Mouse (Mus musculus): ENCODE data around the gene Spdef.

DNA sequence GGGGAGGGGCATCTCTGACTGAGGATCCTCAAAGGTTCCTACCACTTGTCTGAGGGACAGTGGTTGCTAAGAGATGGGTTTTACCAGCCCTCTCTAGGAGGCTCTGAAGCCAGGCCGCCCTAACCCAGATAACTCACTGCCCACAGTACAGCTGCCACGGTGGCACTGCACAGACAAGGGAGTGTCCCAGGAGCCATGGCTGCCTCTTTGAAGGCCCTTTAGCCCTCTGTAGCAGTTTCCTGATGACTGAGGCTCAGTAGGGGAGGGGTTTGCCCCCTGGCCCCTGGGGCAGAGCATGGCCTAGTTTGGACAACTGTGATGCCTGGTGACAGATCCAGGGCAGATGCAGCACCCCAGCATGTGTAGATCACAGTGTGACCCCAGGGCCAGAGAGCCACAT, 27.9 kb downstream of the Spdef start:
- TF ChIP-seq POLR2A (IDR thresholded peaks at IDR 0.05; ENCODE audit: borderline replicate concordance, extremely low read depth, insufficient read depth, insufficient read length, poor library complexity, severe bottlenecking) (no peak), CTCF (IDR thresholded peaks at IDR 0.05; ENCODE audit: borderline replicate concordance, extremely low read depth, insufficient read depth, insufficient read length) (no peak)

Measured in brain, embryonic 14.5 days (tissue).